Mouse (Mus musculus) embryonic facial prominence, embryonic 10.5 days (tissue): Measurements from ENCODE around the gene I830077J02Rik. TPM values are rescaled to one million over a fixed set of nuclear protein-coding genes. Genes with fewer than 3 reads are reported as not detected.

Source experiments
- DNase-seq: peaks from one replicate; pipeline ENCODE4 v3.0.0-alpha.2; 2017; ENCODE audit warnings: low spot score
- H3K27ac ChIP-seq: fragments of 300-500 bp; sonication (generic); replicated peaks from 2 replicates; pipeline ENCODE4 v1.5.1; 2016; ENCODE audit warnings: mild to moderate bottlenecking
- H3K27me3 ChIP-seq: fragments of 300-500 bp; sonication (generic); replicated peaks from 2 replicates; pipeline ENCODE4 v1.6.1; 2016; ENCODE audit warnings: low read depth, mild to moderate bottlenecking; ENCODE audit not compliant: poor library complexity, severe bottlenecking
- H3K36me3 ChIP-seq: fragments of 300-500 bp; sonication (generic); replicated peaks from 2 replicates; pipeline ENCODE4 v1.6.1; 2016; ENCODE audit warnings: mild to moderate bottlenecking, moderate library complexity
- H3K4me1 ChIP-seq: fragments of 300-500 bp; sonication (generic); 2 replicates; pipeline ENCODE4 v1.6.1; 2016
- H3K4me3 ChIP-seq: fragments of 300-500 bp; sonication (generic); 2 replicates; pipeline ENCODE4 v1.5.1; 2016; ENCODE audit warnings: mild to moderate bottlenecking, moderate library complexity
- H3K9me3 ChIP-seq: fragments of 300-500 bp; sonication (generic); 2 replicates; pipeline ENCODE4 v1.6.1; 2016; ENCODE audit warnings: mild to moderate bottlenecking
- WGBS: fragments of 180-500 bp; shearing (Covaris S2); methylation state at CpG from one replicate; pipeline ENCODE4 v1.1.7; 2016; 5-methylcytosine and 5-hydroxymethylcytosine counted together
- polyA plus RNA-seq: library from polyadenylated mRNA; unstranded; fragments of >200 nt; fragmentation: Nextera tagmentation; extraction: Ambion mirVana; gene quantifications from 2 replicates; pipeline ENCODE4 v1.2.1, GENCODE M21; 2016

Gene I830077J02Rik
- polyA plus RNA-seq, result 0.34 and 0.61 TPM in 2 replicates

DNA sequence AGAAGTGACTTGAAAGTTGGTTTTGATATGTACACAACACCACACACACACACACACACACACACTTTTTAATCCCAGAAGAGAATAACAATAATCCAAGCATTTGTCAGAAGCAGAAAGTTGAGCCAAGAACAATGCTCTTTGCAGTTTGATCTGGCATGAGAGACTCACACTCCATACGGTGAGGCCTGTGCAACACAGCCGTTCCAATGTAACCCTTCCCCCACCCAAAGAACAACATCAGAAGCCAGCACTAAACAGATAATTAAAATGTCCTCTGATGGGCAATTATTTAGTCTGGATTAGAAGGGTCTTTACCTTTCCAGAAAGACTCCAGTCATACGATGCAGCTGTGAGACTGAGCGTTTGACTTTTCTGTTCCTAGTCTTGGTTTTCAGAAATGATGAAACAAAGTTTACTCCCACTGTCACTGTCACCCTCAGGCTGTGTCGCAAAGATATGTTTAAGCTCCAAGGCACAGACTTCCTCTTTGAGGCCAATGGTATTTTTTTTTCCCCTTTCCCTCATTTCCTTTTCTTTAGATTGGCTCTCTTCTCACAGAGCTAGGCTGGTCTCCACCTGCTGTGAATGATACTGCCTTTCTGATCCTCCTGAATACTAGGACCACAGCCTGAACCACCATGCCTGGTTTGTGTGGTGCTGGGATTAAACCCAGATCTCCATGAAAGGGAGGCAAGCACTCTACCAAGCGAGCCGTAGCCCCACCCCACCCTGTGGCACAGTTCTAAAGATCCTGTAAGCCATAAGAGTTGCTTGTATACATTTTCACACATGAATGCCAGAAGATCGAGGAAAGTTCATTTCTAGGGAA, at the start of gene I830077J02Rik:
TSS of gene I830077J02Rik (minus strand) at position 425 of the 832 bp plus-strand sequence.
- H3K36me3 ChIP-seq, result peaks cover 6% of the 10 kb centered on the region
- WGBS, result 88% methylated on average over 8 of the region's 8 CpGs
- DNase-seq, result no peak

DNA sequence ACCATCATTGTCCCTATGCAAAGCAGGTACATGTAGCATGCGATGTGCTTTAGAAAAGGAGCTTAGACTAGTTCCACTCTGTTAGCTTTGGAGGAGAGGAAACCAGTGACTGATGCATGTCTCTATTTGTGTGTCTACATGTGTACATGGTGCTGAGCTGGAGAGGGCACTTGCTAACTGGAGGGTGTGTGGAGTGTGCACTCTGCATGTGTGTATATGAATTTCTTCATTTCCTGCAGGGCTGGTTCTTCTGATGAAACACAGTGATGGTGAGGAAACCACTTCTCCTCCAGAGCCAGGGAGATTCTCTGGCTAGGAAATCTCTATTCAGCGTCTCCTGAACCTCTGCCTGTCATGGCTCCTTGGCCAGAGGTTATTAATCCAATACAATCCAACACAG, 41.7 kb upstream of the I830077J02Rik start:
- Histone ChIP-seq H3K27ac (no peak overlapping the region), H3K36me3 (peaks cover 19% of the 10 kb centered on the region), H3K9me3 (no peaks in the 10 kb centered on the region), H3K4me1 (no peaks in the 10 kb centered on the region), H3K27me3 (no peaks in the 10 kb centered on the region), H3K4me3 (no peak overlapping the region)
- WGBS, result 90% methylated on average over 2 of the region's 2 CpGs
- DNase-seq, result no peak

More for the DNA sequence above, at the start of gene I830077J02Rik:
- Histone ChIP-seq H3K4me3 (no peak within 1 kb of the TSS), H3K4me1 (no peaks in the 10 kb centered on the region), H3K9me3 (no peaks in the 10 kb centered on the region), H3K27ac (no peak within 1 kb of the TSS), H3K27me3 (no peaks in the 10 kb centered on the region)

GRCm38 (mm10) chr3:105973411-105973810, 40.9 kb upstream of the I830077J02Rik start, which contains the start of gene Ovgp1:
TSS of gene Ovgp1 (plus strand) at chr3:105973711.
- WGBS, result 86% methylated on average over 3 of the region's 3 CpGs
- H3K9me3 ChIP-seq, result no peaks in the 10 kb centered on the region
- no peak within 1 kb of the TSS for H3K4me3 ChIP-seq
- no peak within 1 kb of the TSS for H3K27ac ChIP-seq
- peaks cover 27% of the 10 kb centered on the region for H3K36me3 ChIP-seq
- no peaks in the 10 kb centered on the region for H3K4me1 ChIP-seq
- no peaks in the 10 kb centered on the region for H3K27me3 ChIP-seq
- DNase-seq, result no peak

DNA sequence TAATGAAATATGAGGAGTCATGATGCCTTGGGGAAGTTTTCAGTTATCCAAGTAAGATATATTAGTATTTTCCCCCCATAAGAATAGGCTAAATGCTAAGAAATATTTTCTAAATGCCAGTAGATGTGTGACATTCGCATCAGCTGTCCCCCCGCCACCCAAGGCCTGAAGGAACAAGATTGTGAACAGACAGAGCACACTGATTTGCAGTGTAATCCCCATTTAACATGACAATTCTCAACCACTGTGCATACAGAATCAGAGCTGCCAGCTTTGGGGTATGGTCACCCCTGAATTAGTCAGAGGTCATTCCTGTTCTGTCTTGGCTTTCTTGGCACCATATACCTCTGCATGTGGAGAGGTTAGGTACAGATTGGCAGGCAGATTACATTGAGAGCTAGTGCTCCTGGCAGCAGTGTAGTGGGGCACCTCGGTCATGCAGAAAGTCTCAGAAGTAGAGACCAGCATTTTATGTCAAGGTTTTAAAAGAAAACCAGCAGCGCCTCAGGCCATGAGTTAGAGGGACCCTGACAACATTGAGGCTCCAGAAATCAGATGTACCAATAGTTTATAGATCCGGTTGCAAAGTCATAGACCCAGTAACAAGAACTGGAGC, 39.5 kb upstream of the I830077J02Rik start:
- WGBS, result 83% methylated on average over 5 of the region's 5 CpGs
- Histone ChIP-seq H3K27me3 (no peaks in the 10 kb centered on the region), H3K4me3 (no peak overlapping the region), H3K27ac (no peak overlapping the region), H3K9me3 (no peaks in the 10 kb centered on the region), H3K36me3 (peaks cover 42% of the 10 kb centered on the region), H3K4me1 (no peaks in the 10 kb centered on the region)
- no peak for DNase-seq

DNA sequence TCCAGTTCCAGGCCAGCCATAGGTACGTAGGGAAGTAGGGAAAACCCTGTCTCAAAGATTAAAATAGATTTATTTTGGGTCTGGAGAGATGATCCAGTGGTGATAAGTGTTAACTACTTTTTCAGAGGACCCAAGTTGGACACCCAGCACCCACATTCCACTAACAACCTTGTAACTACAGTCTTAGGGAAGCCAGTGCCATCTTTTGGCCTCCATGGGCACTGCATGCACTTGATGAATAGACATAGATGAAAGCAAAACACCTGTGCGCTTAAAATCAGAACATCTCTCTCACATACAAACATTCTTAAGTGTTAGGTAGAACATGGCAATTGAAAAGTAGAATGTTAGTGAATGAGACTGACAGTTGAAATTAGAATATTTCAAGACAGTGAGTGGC, 28.2 kb upstream of the I830077J02Rik start:
- DNase-seq, result no peak
- Histone ChIP-seq H3K9me3 (no peaks in the 10 kb centered on the region), H3K4me3 (peak overlapping the region; percentile 97), H3K36me3 (peaks cover 69% of the 10 kb centered on the region), H3K27me3 (no peaks in the 10 kb centered on the region), H3K4me1 (peaks cover 26% of the 10 kb centered on the region), H3K27ac (no peak overlapping the region)
- 94% methylated on average over 2 of the region's 2 CpGs for WGBS

DNA sequence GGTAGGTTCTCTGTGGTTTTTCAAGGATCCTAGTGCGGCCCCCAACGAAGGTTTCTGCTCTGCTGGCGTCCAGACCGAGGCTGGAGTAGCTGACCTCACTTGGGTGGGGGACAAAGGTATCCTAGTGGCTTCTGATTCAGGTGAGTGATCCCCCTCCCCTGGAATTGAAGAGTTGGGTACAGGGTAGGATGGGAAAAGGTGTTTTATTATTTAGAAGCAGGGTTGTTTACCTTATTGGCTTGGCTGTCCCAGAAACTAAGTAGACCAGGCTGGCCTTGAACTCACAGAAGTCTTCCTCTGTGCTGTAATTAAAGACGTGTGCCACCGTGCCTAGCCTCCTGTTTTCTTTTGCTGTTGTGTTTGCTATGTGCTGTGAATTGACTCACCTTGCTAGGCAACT, 27.5 kb upstream of the I830077J02Rik start, which contains the start of gene Atp5f1:
TSS of gene Atp5f1 (minus strand) at position 101 of the 400 bp plus-strand sequence.
- Histone ChIP-seq H3K27me3 (no peaks in the 10 kb centered on the region), H3K36me3 (peaks cover 69% of the 10 kb centered on the region), H3K4me1 (peaks cover 26% of the 10 kb centered on the region), H3K27ac (peak within 1 kb of the TSS; percentile 96), H3K4me3 (peak within 1 kb of the TSS; percentile 97), H3K9me3 (no peaks in the 10 kb centered on the region)
- DNase-seq, result no peak
- WGBS, result 4% methylated on average over 6 of the region's 6 CpGs

DNA sequence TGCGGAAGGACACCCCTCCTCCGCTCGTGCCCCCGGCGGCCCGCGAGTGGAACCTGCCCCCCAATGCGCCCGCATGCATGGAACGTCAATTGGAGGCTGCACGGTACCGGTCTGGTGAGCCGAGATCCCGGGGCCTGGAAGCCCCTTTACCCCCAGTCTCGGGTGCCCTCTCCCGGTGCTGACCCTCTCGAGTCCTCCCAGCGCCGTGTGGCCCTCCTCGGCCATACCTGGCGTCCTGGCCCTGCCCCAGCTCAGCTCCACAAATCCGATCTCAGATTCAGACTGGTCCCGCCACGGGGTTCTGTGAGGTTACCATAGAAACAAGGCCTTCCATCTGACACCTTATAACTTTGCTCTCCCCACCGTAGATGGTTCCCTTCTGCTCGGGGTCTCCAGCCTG, 27.1 kb upstream of the I830077J02Rik start:
- H3K4me3 ChIP-seq, result peak overlapping the region; percentile 97
- peaks cover 26% of the 10 kb centered on the region for H3K4me1 ChIP-seq
- no peaks in the 10 kb centered on the region for H3K9me3 ChIP-seq
- no peak for DNase-seq
- peaks cover 69% of the 10 kb centered on the region for H3K36me3 ChIP-seq
- under 1% methylated on average over 26 of the region's 26 CpGs for WGBS
- H3K27ac ChIP-seq, result peak overlapping the region; percentile 96
- H3K27me3 ChIP-seq, result no peaks in the 10 kb centered on the region

DNA sequence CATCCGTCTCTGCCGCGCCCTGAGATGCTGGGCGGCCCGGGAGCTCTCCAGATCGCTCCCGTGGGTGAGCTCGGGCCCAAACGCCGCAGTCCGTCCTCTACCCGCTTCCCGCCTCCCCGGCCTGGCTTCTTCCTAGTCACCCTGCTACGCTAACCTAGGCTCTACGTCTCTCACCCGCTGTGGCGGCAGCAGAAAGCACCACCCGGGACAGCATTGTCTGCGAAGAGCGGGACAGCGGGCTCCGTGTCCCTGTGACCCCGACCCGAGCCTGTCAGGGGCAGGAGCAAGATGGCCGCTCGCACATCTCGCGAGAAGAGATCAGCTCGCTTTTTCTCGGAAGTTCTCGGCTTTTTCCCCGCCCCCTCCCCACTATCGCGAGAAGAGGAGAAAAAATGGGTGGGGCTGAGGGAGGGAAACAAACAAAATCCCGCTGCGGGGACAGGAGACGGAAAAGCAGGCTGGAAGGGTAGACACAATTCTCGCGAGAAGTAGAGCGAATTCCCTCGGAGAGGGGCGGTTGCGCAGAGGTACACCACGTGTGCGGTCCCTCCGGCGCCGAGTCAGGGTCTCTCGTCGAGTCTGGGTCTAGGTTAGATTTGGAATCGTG, 26.6 kb upstream of the I830077J02Rik start, which contains the start of gene Wdr77:
TSS of gene Wdr77 (plus strand) at position 396 of the 607 bp plus-strand sequence.
- Histone ChIP-seq H3K27ac (peak within 1 kb of the TSS; percentile 96), H3K36me3 (peaks cover 69% of the 10 kb centered on the region), H3K9me3 (no peaks in the 10 kb centered on the region), H3K4me1 (peaks cover 26% of the 10 kb centered on the region), H3K27me3 (no peaks in the 10 kb centered on the region), H3K4me3 (peak within 1 kb of the TSS; percentile 97)
- peak; percentile 98 for DNase-seq
- under 1% methylated on average over 52 of the region's 52 CpGs for WGBS

DNA sequence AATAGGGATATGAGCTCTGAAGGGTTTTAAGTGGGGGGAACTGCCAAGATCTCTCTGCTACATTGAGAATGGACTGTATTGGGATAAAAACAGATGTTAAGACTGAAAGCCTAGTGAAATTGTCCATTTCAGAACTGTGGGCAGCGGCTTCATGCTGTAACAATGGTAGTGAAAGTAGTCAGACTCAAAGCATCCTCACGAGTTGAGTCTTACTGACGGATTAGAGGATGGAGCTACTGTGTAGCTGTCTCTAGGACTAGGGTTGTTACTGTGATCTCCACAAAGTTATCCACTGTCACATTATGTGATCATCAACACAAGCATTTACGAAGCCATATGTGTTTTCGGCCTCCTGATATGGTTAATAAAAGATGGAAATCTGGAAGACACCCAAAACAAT, 25.7 kb upstream of the I830077J02Rik start:
- H3K27me3 ChIP-seq, result no peaks in the 10 kb centered on the region
- H3K4me1 ChIP-seq, result peaks cover 26% of the 10 kb centered on the region
- no peak for DNase-seq
- H3K36me3 ChIP-seq, result peaks cover 69% of the 10 kb centered on the region
- H3K27ac ChIP-seq, result peak overlapping the region; percentile 96
- 49% methylated on average over 5 of the region's 5 CpGs for WGBS
- H3K9me3 ChIP-seq, result no peaks in the 10 kb centered on the region
- H3K4me3 ChIP-seq, result peak overlapping the region; percentile 97

- Histone ChIP-seq H3K36me3 (peaks cover 69% of the 10 kb centered on the region), H3K27me3 (no peaks in the 10 kb centered on the region), H3K27ac (no peak overlapping the region), H3K9me3 (no peaks in the 10 kb centered on the region), H3K4me3 (peak overlapping the region; percentile 97), H3K4me1 (peaks cover 26% of the 10 kb centered on the region)
- DNase-seq, result no peak
- WGBS, result 94% methylated on average over 1 of the region's 1 CpGs
Measured at GRCm38 (mm10) chr3:105957235-105957634, 24.8 kb upstream of the I830077J02Rik start.

GRCm38 (mm10) chr3:105951348-105951747, 18.9 kb upstream of the I830077J02Rik start:
- no peak for DNase-seq
- 94% methylated on average over 7 of the region's 7 CpGs for WGBS
- H3K4me3 ChIP-seq, result no peak overlapping the region
- no peaks in the 10 kb centered on the region for H3K4me1 ChIP-seq
- H3K36me3 ChIP-seq, result peaks cover 100% of the 10 kb centered on the region
- no peaks in the 10 kb centered on the region for H3K27me3 ChIP-seq
- H3K9me3 ChIP-seq, result no peaks in the 10 kb centered on the region
- H3K27ac ChIP-seq, result no peak overlapping the region

DNA sequence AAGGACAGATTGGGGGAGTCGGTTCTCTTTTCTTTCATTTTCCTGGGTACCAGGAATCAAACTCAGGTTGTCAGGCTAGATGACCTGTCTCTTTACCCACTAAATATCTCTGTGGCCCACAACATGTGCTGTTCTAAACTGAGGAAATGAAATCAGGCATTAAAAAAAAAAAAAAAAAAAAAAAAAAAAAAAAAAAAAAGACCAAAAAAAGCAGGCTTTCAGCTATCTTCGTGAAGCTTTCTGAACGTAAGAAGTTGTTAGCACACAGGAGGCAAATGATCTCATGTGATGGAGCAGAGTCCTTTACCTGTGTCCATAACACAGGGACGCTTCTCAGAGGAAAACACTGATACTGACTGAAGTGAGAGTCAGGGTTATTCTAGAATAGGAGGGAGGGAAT, 3.6 kb upstream of the I830077J02Rik start:
- H3K4me1 ChIP-seq, result no peaks in the 10 kb centered on the region
- no peak overlapping the region for H3K4me3 ChIP-seq
- WGBS, result 94% methylated on average over 4 of the region's 4 CpGs
- peaks cover 30% of the 10 kb centered on the region for H3K36me3 ChIP-seq
- no peaks in the 10 kb centered on the region for H3K27me3 ChIP-seq
- DNase-seq, result no peak
- H3K9me3 ChIP-seq, result no peaks in the 10 kb centered on the region
- H3K27ac ChIP-seq, result no peak overlapping the region
